Mouse (Mus musculus) kidney, adult 18-20 months (tissue): ENCODE results near the gene Agmat.
A peak's percentile ranks its signal among the peaks of the same experiment; 100 is the strongest.
"Not testable (repeated sequence)": the region's sequence is repeated elsewhere in the genome, so short reads cannot be mapped to it uniquely, and the experiment has no call there.

Experiments
- DNase-seq: peaks from one replicate; pipeline ENCODE4 v3.0.0; 2021

The Agmat gene

GRCm38 (mm10) chr4:141736856-141737255 lies 9.6 kb upstream of the Agmat start:
- DNase-seq, result no peak

- no peak for DNase-seq
These were observed 8.5 kb upstream of the Agmat start for GRCm38 (mm10) chr4:141738015-141738414.

GRCm38 (mm10) chr4:141741856-141742255 lies 4.6 kb upstream of the Agmat start:
- peak; percentile 76 for DNase-seq

GRCm38 (mm10) chr4:141742381-141742780 lies 4.1 kb upstream of the Agmat start:
- DNase-seq, result no peak

- no peak for DNase-seq
These were observed 3.1 kb downstream of the Agmat start for GRCm38 (mm10) chr4:141749557-141749956.

GRCm38 (mm10) chr4:141750826-141751225 lies 4.4 kb downstream of the Agmat start:
- DNase-seq, result no peak

- no peak for DNase-seq
These were observed 5.1 kb downstream of the Agmat start for GRCm38 (mm10) chr4:141751419-141752075.

- no peak for DNase-seq
These were observed 5.6 kb downstream of the Agmat start for GRCm38 (mm10) chr4:141752076-141752421.

- no peak for DNase-seq
These were observed 9.0 kb downstream of the Agmat start for GRCm38 (mm10) chr4:141755375-141755930.

GRCm38 (mm10) chr4:141757124-141757523 lies 10.7 kb downstream of the Agmat start:
- no peak for DNase-seq

GRCm38 (mm10) chr4:141758874-141759542 lies 12.5 kb downstream of the Agmat start:
- no peak for DNase-seq

GRCm38 (mm10) chr4:141760942-141761341 lies 14.5 kb downstream of the Agmat start:
- no peak for DNase-seq

GRCm38 (mm10) chr4:141762102-141762598 lies 15.7 kb downstream of the Agmat start:
- no peak for DNase-seq

- DNase-seq, result no peak
These were observed 17.0 kb downstream of the Agmat start for GRCm38 (mm10) chr4:141763476-141763875.

GRCm38 (mm10) chr4:141765008-141765407 lies 18.5 kb downstream of the Agmat start:
- no peak for DNase-seq

GRCm38 (mm10) chr4:141766316-141766667 lies 19.8 kb downstream of the Agmat start:
- DNase-seq, result no peak

- DNase-seq, result peak; percentile 42
These were observed 20.3 kb downstream of the Agmat start for GRCm38 (mm10) chr4:141766668-141767352.

GRCm38 (mm10) chr4:141767353-141768036 lies 21.0 kb downstream of the Agmat start:
- DNase-seq, result no peak

GRCm38 (mm10) chr4:141769501-141770160 lies 23.2 kb downstream of the Agmat start:
- no peak for DNase-seq

- DNase-seq, result no peak
These were observed 25.4 kb downstream of the Agmat start for GRCm38 (mm10) chr4:141771823-141772222.

- not testable (repeated sequence) for DNase-seq
These were observed 26.5 kb downstream of the Agmat start for GRCm38 (mm10) chr4:141773019-141773418.

- DNase-seq, result no peak
These were observed 33.4 kb downstream of the Agmat start for GRCm38 (mm10) chr4:141779828-141780227.
